In the genomic region with DNA sequence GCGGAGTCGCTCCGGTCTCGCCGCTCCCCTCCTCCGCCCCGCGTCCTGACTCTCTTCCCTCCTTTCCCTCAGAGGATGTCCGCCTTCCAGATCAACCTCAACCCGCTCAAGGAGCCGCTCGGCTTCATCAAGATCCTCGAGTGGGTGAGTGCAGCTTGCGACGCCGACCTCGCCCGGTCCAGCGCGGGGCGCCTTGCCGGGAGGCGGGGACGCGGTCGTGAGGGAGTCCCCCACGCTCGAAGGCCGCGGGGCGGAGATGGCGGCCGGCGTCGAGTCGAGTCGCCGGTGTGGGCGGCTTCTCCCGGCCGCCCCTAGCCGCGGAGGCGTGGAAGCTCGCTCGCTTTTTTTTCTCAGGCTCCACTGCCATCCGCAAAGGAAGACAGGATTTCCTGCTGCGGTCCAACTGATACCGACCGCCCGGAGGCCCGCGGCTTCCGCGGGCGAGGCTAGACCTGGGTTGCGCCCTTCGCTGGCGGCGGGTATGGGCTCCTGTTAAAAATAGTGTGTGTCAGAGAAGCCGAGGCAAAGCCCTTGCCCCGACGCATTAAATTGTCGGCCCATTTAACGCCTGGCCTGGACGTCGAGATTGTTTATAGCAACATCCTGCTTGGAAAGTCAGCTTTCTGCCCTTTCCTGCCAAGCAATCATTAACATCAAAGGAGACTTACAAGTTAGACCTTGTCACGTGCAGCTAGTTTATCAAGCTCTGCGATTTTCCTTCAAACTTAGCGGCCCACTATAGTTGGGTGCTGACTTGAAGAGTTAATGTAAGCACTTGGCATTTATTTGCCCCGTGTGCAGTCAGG, we compare ENCODE assay signal across 8 mouse cellular contexts. TPM values are rescaled to one million over a fixed set of nuclear protein-coding genes. Genes with fewer than 3 reads are reported as not detected.
DNase-seq lines count a peak whose midpoint lies in the region; ATAC-seq and TF ChIP-seq lines count a peak whose summit lies in the region.

No protein-coding gene starts in this region.

- no peaks in the 10 kb centered on the region for H3K27me3 ChIP-seq in heart, adult 2 months (ENCODE audit: control insufficient read depth, insufficient read depth, low read length)
- no peaks in the 10 kb centered on the region for H3K27me3 ChIP-seq in CH12.LX (replicated peaks)
- H3K27me3 ChIP-seq in liver, embryonic 16.5 days (ENCODE audit: control insufficient read depth, insufficient read depth, low read depth, low read length): no peaks in the 10 kb centered on the region
- H3K27me3 ChIP-seq in neural tube, embryonic 14.5 days (ENCODE audit: control insufficient read depth, insufficient read depth, low read length): no peaks in the 10 kb centered on the region

- no peak for TF ChIP-seq RAD21 in CH12.LX (IDR thresholded peaks at IDR 0.05; ENCODE audit: low read depth, low read length)

- no peak for TF ChIP-seq CTCF in heart, adult 2 months (IDR thresholded peaks at IDR 0.05)
- no peak for TF ChIP-seq CTCF in CH12.LX (conservative IDR thresholded peaks at IDR 0.05 in 1 of 2, IDR thresholded peaks at IDR 0.05 in 1 of 2; ENCODE audit: low read depth in 2 of 2, low read length in 2 of 2)
- no peak for TF ChIP-seq CTCF in cortical plate, adult 2 months (IDR thresholded peaks at IDR 0.05; ENCODE audit: extremely low read depth, insufficient read depth, low read length)

- intact Hi-C loops in heart, adult 2 months (cut with DNase I): loop anchor here (5.0 kb wide), 5 partner anchors 58 to 572 kb away; partner anchors contain the start of gene Atxn7l1

- peak overlapping the region; percentile 98 for H3K27ac ChIP-seq in heart, adult 2 months
- H3K27ac ChIP-seq in CH12.LX (ENCODE audit: insufficient read depth, low read depth): peak overlapping the region; percentile 51
- peak overlapping the region; percentile 97 for H3K27ac ChIP-seq in cortical plate, adult 2 months (ENCODE audit: insufficient read depth, low read length)
- H3K27ac ChIP-seq in liver, embryonic 16.5 days (ENCODE audit: low read length): peak overlapping the region; percentile 99
- H3K27ac ChIP-seq in neural tube, embryonic 14.5 days (ENCODE audit: low read depth, low read length): peak overlapping the region; percentile 94

- peak overlapping the region; percentile 92 for H3K9ac ChIP-seq in heart, adult 2 months (ENCODE audit: low read depth, low read length)
- peak overlapping the region; percentile 41 for H3K9ac ChIP-seq in CH12.LX (ENCODE audit: insufficient read depth, low read depth)
- H3K9ac ChIP-seq in liver, embryonic 16.5 days (ENCODE audit: low read depth, low read length): peak overlapping the region; percentile 90
- H3K9ac ChIP-seq in neural tube, embryonic 14.5 days (replicated peaks; ENCODE audit: low read depth, low read length): peak overlapping the region; percentile 78

- dilution Hi-C loops in CH12.LX (cut with MboI; ENCODE audit: extremely low pct_ligation_motif_present, extremely low pct_unique_long_range_greater_than_20kb, low sequenced_read_pairs): no loop called here

- H3K4me1 ChIP-seq in heart, adult 2 months (ENCODE audit: control insufficient read depth, insufficient read depth, low read length): peaks cover 5% of the 10 kb centered on the region
- peaks cover 2 to 28% of the 10 kb centered on the region in 2 experiments for H3K4me1 ChIP-seq in CH12.LX (ENCODE audit: control insufficient read depth in 1 of 2, insufficient read depth in 2 of 2)
- no peaks in the 10 kb centered on the region; the same call in 1 of the 2 replicates for H3K4me1 ChIP-seq in cortical plate, adult 2 months (ENCODE audit: control insufficient read depth, insufficient read depth, low read length)
- H3K4me1 ChIP-seq in liver, embryonic 16.5 days (ENCODE audit: control insufficient read depth, low read depth, low read length): peaks cover 15% of the 10 kb centered on the region
- peaks cover 12% of the 10 kb centered on the region for H3K4me1 ChIP-seq in neural tube, embryonic 14.5 days (ENCODE audit: control insufficient read depth, insufficient read depth, low read length)

- peak; percentile 59 for ATAC-seq in hematopoietic stem cell, adult 5-6 weeks (replicated peaks in 1 of 2; ENCODE audit: insufficient read depth in 1 of 2, low FRiP score in 2 of 2, low TSS enrichment in 1 of 2, low read depth in 1 of 2, poor library complexity in 2 of 2, severe bottlenecking in 2 of 2)
- peak; percentile 65 for ATAC-seq in liver, embryonic 16.5 days (ENCODE audit: low read depth)
- peak; percentile 76; the same call in 1 of the 2 replicates for ATAC-seq in neural tube, embryonic 14.5 days (ENCODE audit: low read depth)

- H3K79me2 ChIP-seq in heart, adult 2 months (replicated peaks; ENCODE audit: control insufficient read depth, insufficient read depth, low read length): peaks cover 4% of the 10 kb centered on the region; the same call in 1 of the 2 replicates
- peaks cover 5% of the 10 kb centered on the region; the same call in 1 of the 2 replicates for H3K79me2 ChIP-seq in CH12.LX (replicated peaks; ENCODE audit: control insufficient read depth, extremely low read depth, insufficient read depth, poor library complexity, severe bottlenecking)

- H3K4me2 ChIP-seq in CH12.LX (ENCODE audit: insufficient read depth, low read depth, poor library complexity, severe bottlenecking): peak overlapping the region; percentile 88
- H3K4me2 ChIP-seq in liver, embryonic 16.5 days (ENCODE audit: low read depth, low read length): peak overlapping the region; percentile 93
- peak overlapping the region; percentile 89 for H3K4me2 ChIP-seq in neural tube, embryonic 14.5 days (ENCODE audit: low read depth, low read length)

- DNase-seq in heart, adult 2 months: peak in 1 of 2 experiments; percentile 95
- no peak for DNase-seq in heart, adult 8-10 months (ENCODE audit: low spot score)
- no peak for DNase-seq in CH12.LX (ENCODE audit: extremely low read depth)
- DNase-seq in layer of hippocampus, adult 9-11 months: no peak

- under 1% methylated on average over 71 of the region's 71 CpGs for WGBS in heart, adult 2 months
- WGBS in liver, embryonic 16.5 days (ENCODE audit: insufficient replicate concordance): under 1% methylated on average over 67 of the region's 71 CpGs
- under 1% methylated on average over 71 of the region's 71 CpGs for WGBS in neural tube, embryonic 14.5 days

- in situ Hi-C loops in CH12.LX (cut with MboI; ENCODE audit: low pct_ligation_motif_present, low pct_unique_long_range_greater_than_20kb, low sequenced_read_pairs): loop anchor here (5.0 kb wide), 1 partner anchor 58 kb away; no protein-coding TSS in a partner anchor

- H3K9me3 ChIP-seq in CH12.LX (replicated peaks; ENCODE audit: low read length): no peaks in the 10 kb centered on the region
- no peaks in the 10 kb centered on the region for H3K9me3 ChIP-seq in liver, embryonic 16.5 days (replicated peaks; ENCODE audit: control insufficient read depth, low read length)
- no peaks in the 10 kb centered on the region for H3K9me3 ChIP-seq in neural tube, embryonic 14.5 days (ENCODE audit: control insufficient read depth, low read length)

- H3K36me3 ChIP-seq in heart, adult 2 months (ENCODE audit: control insufficient read depth, insufficient read depth, low read length): peaks cover 32% of the 10 kb centered on the region
- H3K36me3 ChIP-seq in CH12.LX (replicated peaks in 1 of 2; ENCODE audit: control insufficient read depth in 1 of 2, insufficient read depth in 1 of 2, low read length in 1 of 2): peaks cover 0 to 2% of the 10 kb centered on the region in 2 experiments
- H3K36me3 ChIP-seq in liver, embryonic 16.5 days (ENCODE audit: control insufficient read depth, insufficient read depth): no peaks in the 10 kb centered on the region
- H3K36me3 ChIP-seq in neural tube, embryonic 14.5 days (ENCODE audit: control insufficient read depth, insufficient read depth, low read length): no peaks in the 10 kb centered on the region

- no peak; the same call in 1 of the 2 replicates for TF ChIP-seq EP300 in heart, adult 2 months (IDR thresholded peaks at IDR 0.05; ENCODE audit: insufficient read depth, low read depth, low read length)
- no peak for TF ChIP-seq EP300 in CH12.LX (IDR thresholded peaks at IDR 0.05; ENCODE audit: low read length)

- H3K4me3 ChIP-seq in heart, adult 2 months: peak overlapping the region; percentile 70
- H3K4me3 ChIP-seq in CH12.LX (replicated peaks in 1 of 3; ENCODE audit: low read depth in 2 of 3, low read length in 2 of 3, poor library complexity in 1 of 3): peak overlapping the region; percentile 69 to 76 (median 74)
- peak overlapping the region; percentile 82 for H3K4me3 ChIP-seq in cortical plate, adult 2 months (ENCODE audit: insufficient read depth, low read length)
- peak overlapping the region; percentile 90 for H3K4me3 ChIP-seq in liver, embryonic 16.5 days (ENCODE audit: low read depth, low read length)
- peak overlapping the region; percentile 77 for H3K4me3 ChIP-seq in neural tube, embryonic 14.5 days (ENCODE audit: low read depth, low read length)

- TF ChIP-seq POLR2A in heart, adult 2 months (IDR thresholded peaks at IDR 0.05; ENCODE audit: insufficient read depth, low read depth, low read length): peak; percentile 84
- TF ChIP-seq POLR2A in CH12.LX (IDR thresholded peaks at IDR 0.05; ENCODE audit: low read depth, low read length): peak; percentile 62
- peak; percentile 57; the same call in 1 of the 2 replicates for TF ChIP-seq POLR2A in cortical plate, adult 2 months (IDR thresholded peaks at IDR 0.05; ENCODE audit: extremely low read depth, insufficient read depth, low read length)

TF ChIP-seq in CH12.LX, 34 proteins besides CTCF, POLR2A, EP300 and RAD21 (continues in another document):
- TF ChIP-seq MAX (IDR thresholded peaks at IDR 0.05; ENCODE audit: low read length) (no peak; the same call in 1 of the 2 replicates), POLR2AphosphoS2 (IDR thresholded peaks at IDR 0.05; ENCODE audit: low read depth, low read length) (no peak), PAX5 (IDR thresholded peaks at IDR 0.05; ENCODE audit: low read length) (no peak), JUND (conservative IDR thresholded peaks at IDR 0.05; ENCODE audit: low read depth, low read length) (no peak), BHLHE40 (IDR thresholded peaks at IDR 0.05; ENCODE audit: low read depth, low read length) (peak; percentile 87), NRF1 (IDR thresholded peaks at IDR 0.05; ENCODE audit: low read depth, low read length) (no peak), RCOR1 (conservative IDR thresholded peaks at IDR 0.05; ENCODE audit: low read depth, low read length) (no peak), SMC3 (IDR thresholded peaks at IDR 0.05; ENCODE audit: low read depth, low read length) (no peak)

RNA-seq across cellular contexts. Expression of gene Sypl, which starts 0.7 kb away (rescaled TPM):
- 10 to 100 TPM; 77.8 to 85.5 TPM for total RNA-seq in heart, adult 2 months (2021)
- polyA plus RNA-seq in heart, adult 2 months (2012; rRNA removed): 75.7 and 120 TPM in 2 replicates
- 10 to 100 TPM; 77.2 to 85.1 (median 80.7) TPM for total RNA-seq in heart, adult 8-10 months (2022)
- total RNA-seq in CH12.LX (2012; rRNA removed): 7.5 and 8.5 TPM in 2 replicates
- total RNA-seq in CH12.LX (2014; rRNA removed): 25.8 and 29.1 TPM in 2 replicates
- polyA plus RNA-seq in CH12.LX (2012; ENCODE audit: insufficient read length, low read depth): 33.4 and 37.8 TPM in 2 replicates
- 44.7 and 48.2 TPM in 2 replicates for polyA plus RNA-seq in cortical plate, adult 2 months (2012; rRNA removed)
- total RNA-seq in hematopoietic stem cell, adult 5-6 weeks (2017): 83.2 and 85.5 TPM in 2 replicates
- polyA plus RNA-seq in liver, embryonic 16.5 days (2015; fragmentation: Nextera tagmentation; extraction: Ambion mirVana): 39.0 and 42.3 TPM in 2 replicates
- 38.7 and 48.0 TPM in 2 replicates for polyA plus RNA-seq in neural tube, embryonic 14.5 days (2014; fragmentation: Nextera tagmentation; extraction: Ambion mirVana)

Comparison
In these comparisons a context has a peak if more than half of its experiments do, and no peak if none do; other contexts are left out.
1. H3K9ac ChIP-seq: peak in every context shown above with its lines; median percentile 92 in heart, adult 2 months; 90 in liver, embryonic 16.5 days; 78 in neural tube, embryonic 14.5 days; 41 in CH12.LX.